Mouse (Mus musculus) embryo, embryonic 11 days (tissue): ENCODE measurements at regions not wholly inside any gene's neighbourhood (a gene's known extent, or its start where the extent isn't known, plus 50 kb on each side); places are given as distances from the start of the nearest gene placed in this dataset.

Source experiments
- DNase-seq: peaks from one replicate; pipeline ENCODE4 v3.0.0-alpha.2; 2015

GRCm38 (mm10) chr13:99572381-99572780 is 56.0 kb upstream of the Map1b start:
- no peak for DNase-seq
